Mouse (Mus musculus): ENCODE measurements around the gene Med25. TPM values are rescaled to one million over a fixed set of nuclear protein-coding genes. Genes with fewer than 3 reads are reported as not detected.

The Med25 gene
- 100 to 1,000 TPM; 117 to 121 TPM for total RNA-seq (2021)
- long read RNA-seq, experiment 1, transcript Med25-210 (18 exons, 3,693 nt), result minor isoform, 12 of 221 reads
- long read RNA-seq, experiment 1, transcript Med25-201 (18 exons, 2,619 nt), result major isoform, 119 of 221 reads
- long read RNA-seq, experiment 1, partial matches to known transcripts, result 20 of 221 reads
- long read RNA-seq, experiment 1, other reads (novel, unspliced or antisense), result 68 of 221 reads
- long read RNA-seq, experiment 2, transcript Med25-201 (18 exons, 2,619 nt), result major isoform, 95 of 232 reads
- long read RNA-seq, experiment 2, transcript Med25-210 (18 exons, 3,693 nt), result minor isoform, 6 of 232 reads
- long read RNA-seq, experiment 2, partial matches to known transcripts, result 42 of 232 reads
- long read RNA-seq, experiment 2, other reads (novel, unspliced or antisense), result 86 of 232 reads

- peak; percentile 70 to 82 for DNase-seq (ENCODE audit: low spot score in 2 of 2)
Observed at GRCm38 (mm10) chr7:44892276-44892921, at the start of gene Med25. Med25 (minus strand) TSS chr7:44892712.

- DNase-seq (ENCODE audit: low spot score in 2 of 2), result no peak
Observed at GRCm38 (mm10) chr7:44938680-44939079, 46.2 kb upstream of the Med25 start.

- peak; percentile 90 to 99 for DNase-seq (ENCODE audit: low spot score in 2 of 2)
Observed at GRCm38 (mm10) chr7:44929204-44930151, 37.0 kb upstream of the Med25 start, which contains the start of gene Ap2a1. Ap2a1 (minus strand) TSS chr7:44929496.

GRCm38 (mm10) chr7:44928570-44928969, 36.1 kb upstream of the Med25 start:
- no peak for DNase-seq (ENCODE audit: low spot score in 2 of 2)

- peak in 1 of 2 experiments; percentile 2 for DNase-seq (ENCODE audit: low spot score in 2 of 2)
Observed at GRCm38 (mm10) chr7:44925468-44925867, 33.0 kb upstream of the Med25 start.

- no peak for DNase-seq (ENCODE audit: low spot score in 2 of 2)
Observed at GRCm38 (mm10) chr7:44922530-44922929, 30.0 kb upstream of the Med25 start.

- no peak for DNase-seq (ENCODE audit: low spot score in 2 of 2)
Observed at GRCm38 (mm10) chr7:44919127-44919526, 26.6 kb upstream of the Med25 start.

- no peak for DNase-seq (ENCODE audit: low spot score in 2 of 2)
Observed at GRCm38 (mm10) chr7:44918219-44918618, 25.7 kb upstream of the Med25 start.

- DNase-seq (ENCODE audit: low spot score in 2 of 2), result peak in 1 of 2 experiments; percentile 2
Observed at GRCm38 (mm10) chr7:44916881-44917280, 24.4 kb upstream of the Med25 start.

- DNase-seq (ENCODE audit: low spot score in 2 of 2), result peak in 1 of 2 experiments; percentile 1
Observed at GRCm38 (mm10) chr7:44916191-44916590, 23.7 kb upstream of the Med25 start.

- peak in 1 of 2 experiments; percentile 1 for DNase-seq (ENCODE audit: low spot score in 2 of 2)
Observed at GRCm38 (mm10) chr7:44915314-44915713, 22.8 kb upstream of the Med25 start.

GRCm38 (mm10) chr7:44914396-44914795, 21.9 kb upstream of the Med25 start:
- DNase-seq (ENCODE audit: low spot score in 2 of 2), result no peak

- DNase-seq (ENCODE audit: low spot score in 2 of 2), result no peak
Observed at GRCm38 (mm10) chr7:44908706-44909476, 16.4 kb upstream of the Med25 start.

- no peak for DNase-seq (ENCODE audit: low spot score in 2 of 2)
Observed at GRCm38 (mm10) chr7:44905430-44905829, 12.9 kb upstream of the Med25 start.

GRCm38 (mm10) chr7:44901230-44901722, 8.8 kb upstream of the Med25 start:
- DNase-seq (ENCODE audit: low spot score in 2 of 2), result no peak

GRCm38 (mm10) chr7:44900632-44901031, 8.1 kb upstream of the Med25 start:
- DNase-seq (ENCODE audit: low spot score in 2 of 2), result no peak

- no peak for DNase-seq (ENCODE audit: low spot score in 2 of 2)
Observed at GRCm38 (mm10) chr7:44898607-44899006, 6.1 kb upstream of the Med25 start.

GRCm38 (mm10) chr7:44896499-44896898, 4.0 kb upstream of the Med25 start:
- no peak for DNase-seq (ENCODE audit: low spot score in 2 of 2)

- peak; percentile 63 to 82 for DNase-seq (ENCODE audit: low spot score in 2 of 2)
Observed at GRCm38 (mm10) chr7:44895593-44896434, 3.3 kb upstream of the Med25 start, which contains the start of gene Fuz. Fuz (plus strand) TSS chr7:44896079.
